Mouse (Mus musculus) G1E-ER4 (cell line): ENCODE results near the gene Lin28a. TPM values are rescaled to one million over a fixed set of nuclear protein-coding genes. Genes with fewer than 3 reads are reported as not detected.

Experiments
- GATA1 ChIP-seq: IDR thresholded peaks from one replicate; pipeline ENCODE4 v1.8.0; 2012; ENCODE audit warnings: low read length, inconsistent platforms
- polyA plus RNA-seq: library from polyadenylated mRNA; stranded (reverse); fragments of >175 nt; gene quantifications from 2 replicates; pipeline ENCODE4 v1.2.3, GENCODE M21; 2012

Lin28a gene
- polyA plus RNA-seq, 1 experiment = not detected

DNA sequence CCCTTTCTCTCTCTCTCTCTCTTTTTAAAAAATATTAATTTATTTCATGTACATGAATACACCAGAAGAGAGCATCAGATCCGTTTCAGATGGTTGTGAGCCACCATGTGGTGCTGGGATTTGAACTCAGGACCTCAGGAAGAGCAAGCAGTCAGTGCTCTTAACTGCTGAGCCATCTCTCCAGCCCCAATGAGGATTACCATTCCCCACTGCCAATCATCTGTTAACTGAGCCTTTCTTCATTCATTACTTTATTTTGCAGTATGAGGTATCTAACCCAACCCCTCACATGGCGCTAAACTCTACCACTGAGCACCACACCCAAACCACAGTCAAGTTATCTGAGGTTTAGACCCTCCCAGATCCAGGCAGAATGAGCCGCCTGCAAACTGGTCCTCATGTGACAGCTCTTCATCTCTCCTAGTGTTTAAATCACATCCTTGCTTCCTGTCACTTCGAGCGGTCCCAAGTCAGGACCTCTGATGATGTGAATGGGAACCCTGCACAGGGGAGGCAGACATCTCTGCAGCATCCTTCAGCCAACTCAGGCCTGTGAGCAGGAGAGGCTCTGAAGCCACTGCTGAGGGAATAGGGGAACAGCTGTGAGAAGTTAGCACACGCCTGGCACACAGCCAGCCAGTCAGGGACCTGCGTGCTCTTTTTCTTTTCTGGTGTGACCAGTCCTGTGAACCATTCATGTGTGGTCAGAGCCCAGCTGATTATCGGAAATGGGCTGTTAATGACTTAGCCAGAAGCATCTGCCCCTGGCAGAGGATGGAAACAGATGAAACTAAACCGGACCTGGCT, 22.9 kb upstream of the Lin28a start:
- TF ChIP-seq GATA1 = no peak

GRCm38 (mm10) chr4:134035953-134036352, 17.3 kb upstream of the Lin28a start:
- TF ChIP-seq GATA1 = no peak

GRCm38 (mm10) chr4:134025802-134026201, 7.2 kb upstream of the Lin28a start:
- TF ChIP-seq GATA1 = no peak

- no peak for TF ChIP-seq GATA1
Measured at GRCm38 (mm10) chr4:134020621-134021020, 2.0 kb upstream of the Lin28a start.

- TF ChIP-seq GATA1 = no peak
Measured at GRCm38 (mm10) chr4:134019641-134020351, 1.2 kb upstream of the Lin28a start.

GRCm38 (mm10) chr4:134019210-134019609, 569 bp upstream of the Lin28a start:
- no peak for TF ChIP-seq GATA1

- no peak for TF ChIP-seq GATA1
Measured at GRCm38 (mm10) chr4:134018038-134018778, 433 bp downstream of the Lin28a start.

GRCm38 (mm10) chr4:134017201-134017865, 1.3 kb downstream of the Lin28a start:
- TF ChIP-seq GATA1 = no peak

GRCm38 (mm10) chr4:134016767-134017166, 1.9 kb downstream of the Lin28a start:
- TF ChIP-seq GATA1 = no peak

- no peak for TF ChIP-seq GATA1
Measured at GRCm38 (mm10) chr4:134016208-134016607, 2.4 kb downstream of the Lin28a start.

GRCm38 (mm10) chr4:134012858-134013528, 5.6 kb downstream of the Lin28a start:
- TF ChIP-seq GATA1 = no peak

DNA sequence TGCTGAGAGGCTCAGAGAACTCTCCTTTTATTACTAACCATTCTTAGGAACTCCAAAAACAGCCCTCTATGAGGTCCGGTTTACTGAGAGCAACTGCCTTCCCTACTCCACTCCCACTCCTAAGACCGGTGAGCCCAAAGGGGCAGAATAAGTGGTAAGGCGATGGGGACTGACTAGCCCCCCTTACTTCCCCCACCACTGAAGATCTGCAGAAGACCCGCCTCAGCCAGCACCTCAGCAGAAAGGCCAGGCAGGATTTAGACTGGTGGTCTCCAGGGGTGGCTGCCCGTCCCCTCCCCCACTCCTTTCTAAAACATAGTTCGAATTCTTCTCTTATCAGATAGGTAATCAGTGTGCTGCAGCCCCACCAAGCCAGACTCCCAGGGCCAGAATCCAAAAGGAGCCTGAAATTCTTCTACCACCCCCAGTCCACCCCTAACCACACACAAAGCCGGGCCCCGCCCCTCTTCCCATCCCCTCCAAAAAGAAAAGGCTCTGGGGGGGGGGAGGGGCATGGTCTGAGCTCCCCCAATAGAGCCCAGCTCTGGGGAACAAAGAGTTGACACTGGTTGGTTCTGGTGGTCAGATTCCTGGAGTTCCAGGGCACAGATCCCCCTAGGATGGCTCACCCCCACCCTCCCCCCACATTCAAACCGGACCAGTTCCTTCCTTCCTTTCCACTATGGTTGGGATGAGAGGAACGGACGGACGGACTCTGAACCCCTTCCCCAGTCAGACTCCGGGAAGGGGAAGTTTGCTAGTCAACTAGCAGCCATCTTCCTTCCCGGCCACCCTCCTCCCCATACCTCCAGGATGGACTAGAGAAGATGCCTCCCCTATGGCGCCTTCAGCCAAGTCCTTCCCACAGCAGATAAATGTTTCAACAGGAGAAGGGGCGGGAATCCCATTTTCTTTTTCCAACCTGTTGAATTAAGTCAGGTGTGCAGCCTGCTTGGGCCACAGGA, 6.9 kb downstream of the Lin28a start:
- no peak for TF ChIP-seq GATA1

DNA sequence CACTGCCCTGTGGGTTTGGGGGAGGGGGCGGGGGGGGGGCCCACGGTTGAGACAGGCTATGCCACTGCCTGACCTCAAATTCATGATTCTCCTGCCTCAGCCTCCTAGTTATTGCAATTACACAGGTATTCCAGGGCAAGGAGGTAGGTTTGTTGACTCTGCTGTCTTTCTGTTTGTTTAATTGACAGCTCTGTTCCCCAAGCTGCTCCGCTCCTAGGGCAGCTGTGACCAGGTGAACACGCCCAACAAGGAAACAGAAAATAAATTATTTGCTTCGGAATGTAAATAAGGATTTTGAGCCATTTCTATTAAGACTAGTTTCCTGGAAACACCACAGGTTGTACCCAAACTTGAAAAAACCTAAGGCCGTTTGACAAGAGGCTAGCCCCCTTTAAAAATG, 8.9 kb downstream of the Lin28a start:
- no peak for TF ChIP-seq GATA1

- no peak for TF ChIP-seq GATA1
Measured at GRCm38 (mm10) chr4:134006845-134007244, 11.8 kb downstream of the Lin28a start.
